Mouse (Mus musculus) liver, embryonic 14.5 days (tissue): ENCODE measurements around the gene Zfp385b.

Source experiments
- CTCF ChIP-seq: IDR thresholded peaks from 2 replicates; pipeline ENCODE4 v1.5.1; 2016; ENCODE audit warnings: antibody characterized with exemption, low read depth, control low read depth
- EP300 ChIP-seq: IDR thresholded peaks from 2 replicates; pipeline ENCODE4 v1.6.1; 2016; ENCODE audit warnings: antibody characterized with exemption, low read depth

DNA sequence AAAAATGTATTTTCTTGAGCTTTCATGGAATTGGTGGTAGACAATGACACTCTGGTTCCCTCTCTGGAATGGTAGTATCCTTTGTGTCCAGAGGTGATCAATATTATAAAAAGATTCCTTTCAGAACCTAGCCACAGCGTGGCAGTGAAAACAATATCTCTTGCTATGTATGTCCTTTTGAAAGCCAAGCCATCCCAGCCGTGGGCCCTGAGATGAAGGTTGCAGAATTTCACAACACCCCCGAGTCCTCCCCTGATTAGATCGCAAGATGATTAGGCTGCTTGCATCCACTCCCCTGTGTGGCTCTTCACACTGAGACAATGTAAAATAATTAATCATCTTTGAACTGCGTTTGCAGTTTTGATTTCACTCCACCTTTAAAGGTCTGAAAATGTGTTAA lies 3.6 kb upstream of the Zfp385b start:
- no peak for TF ChIP-seq CTCF
- no peak for TF ChIP-seq EP300
